Mouse (Mus musculus): Measurements from ENCODE around the gene Pmfbp1. TPM values are rescaled to one million over a fixed set of nuclear protein-coding genes. Genes with fewer than 3 reads are reported as not detected.

Pmfbp1 gene
- polyA plus RNA-seq, 1 experiment from 2014 or later = 0.32 TPM

- WGBS = under 1% methylated on average over 52 of the region's 52 CpGs
- Histone ChIP-seq H3K36me3 (ENCODE audit: poor library complexity, severe bottlenecking) (peaks cover 32% of the 10 kb centered on the region), H3K27me3 (no peaks in the 10 kb centered on the region), H3K9me3 (replicated peaks) (no peaks in the 10 kb centered on the region), H3K27ac (peak within 1 kb of the TSS; percentile 93), H3K4me1 (peaks cover 19% of the 10 kb centered on the region), H3K9ac (peak within 1 kb of the TSS; percentile 92), H3K4me2 (peak within 1 kb of the TSS; percentile 88), H3K4me3 (peak within 1 kb of the TSS; percentile 92)
- ATAC-seq = peak; percentile 100
Observed at GRCm38 (mm10) chr8:109565498-109566333, 71.9 kb downstream of the Pmfbp1 start, which contains the start of the genes Dhx38 and Txnl4b. Gene Dhx38 (minus strand): TSS chr8:109565861. Gene Txnl4b (plus strand): TSS chr8:109565892.

GRCm38 (mm10) chr8:109571139-109571538, 77.3 kb downstream of the Pmfbp1 start:
- H3K36me3 ChIP-seq (ENCODE audit: poor library complexity, severe bottlenecking) = peaks cover 35% of the 10 kb centered on the region
- WGBS = 92% methylated on average over 12 of the region's 12 CpGs
- no peak overlapping the region for H3K4me3 ChIP-seq
- no peaks in the 10 kb centered on the region for H3K9me3 ChIP-seq (replicated peaks)
- H3K27me3 ChIP-seq = no peaks in the 10 kb centered on the region
- H3K4me1 ChIP-seq = peaks cover 8% of the 10 kb centered on the region
- no peak for ATAC-seq
- H3K27ac ChIP-seq = no peak overlapping the region
- no peak overlapping the region for H3K9ac ChIP-seq
- H3K4me2 ChIP-seq = no peak overlapping the region

- peaks cover 18% of the 10 kb centered on the region; the same call in 1 of the 2 replicates for H3K36me3 ChIP-seq (ENCODE audit: poor library complexity, severe bottlenecking)
- no peak overlapping the region for H3K4me2 ChIP-seq
- no peaks in the 10 kb centered on the region for H3K9me3 ChIP-seq (replicated peaks)
- H3K4me3 ChIP-seq = no peak overlapping the region
- WGBS = 76% methylated on average over 4 of the region's 4 CpGs
- no peak for ATAC-seq
- no peak overlapping the region for H3K9ac ChIP-seq
- H3K27ac ChIP-seq = no peak overlapping the region
- H3K4me1 ChIP-seq = no peaks in the 10 kb centered on the region
- no peaks in the 10 kb centered on the region for H3K27me3 ChIP-seq
Observed at GRCm38 (mm10) chr8:109576311-109576710, 82.5 kb downstream of the Pmfbp1 start.

DNA sequence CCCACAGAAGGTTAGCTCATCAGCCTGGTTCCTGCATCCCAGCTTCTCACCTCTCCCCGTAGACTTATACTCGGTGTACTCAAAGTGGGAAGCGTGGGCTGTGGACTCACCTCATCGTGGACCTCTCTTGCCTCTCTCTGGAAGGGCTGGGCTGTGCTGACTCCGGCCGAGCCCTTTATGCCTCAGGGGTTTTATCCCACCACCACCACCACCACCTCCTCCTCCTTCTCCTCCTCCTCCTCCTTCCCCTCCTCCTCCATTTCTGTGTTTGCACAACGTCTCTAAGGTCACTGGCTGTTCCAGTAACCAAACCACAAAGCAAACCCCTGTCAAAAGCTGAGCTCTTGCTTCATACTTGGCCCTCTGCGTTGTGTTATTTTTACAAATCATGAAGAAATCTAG, 85.1 kb downstream of the Pmfbp1 start, which contains the start of gene Hp:
TSS of gene Hp (minus strand) at position 273 of the 402 bp plus-strand sequence.
- H3K4me2 ChIP-seq = no peak within 1 kb of the TSS
- no peak within 1 kb of the TSS for H3K4me3 ChIP-seq
- no peak for ATAC-seq
- no peaks in the 10 kb centered on the region for H3K4me1 ChIP-seq
- no peaks in the 10 kb centered on the region for H3K9me3 ChIP-seq (replicated peaks)
- no peak within 1 kb of the TSS for H3K27ac ChIP-seq
- 82% methylated on average over 8 of the region's 8 CpGs for WGBS
- no peak within 1 kb of the TSS for H3K9ac ChIP-seq
- H3K27me3 ChIP-seq = no peaks in the 10 kb centered on the region
- no peaks in the 10 kb centered on the region for H3K36me3 ChIP-seq (ENCODE audit: poor library complexity, severe bottlenecking)

- 86% methylated on average over 4 of the region's 4 CpGs for WGBS
- no peaks in the 10 kb centered on the region for H3K36me3 ChIP-seq (ENCODE audit: poor library complexity, severe bottlenecking)
- no peaks in the 10 kb centered on the region for H3K27me3 ChIP-seq
- H3K27ac ChIP-seq = no peak overlapping the region
- no peak for ATAC-seq
- no peak overlapping the region for H3K4me3 ChIP-seq
- H3K9me3 ChIP-seq (replicated peaks) = peaks cover 3% of the 10 kb centered on the region; the same call in 1 of the 2 replicates
- no peaks in the 10 kb centered on the region for H3K4me1 ChIP-seq
- H3K4me2 ChIP-seq = no peak overlapping the region
- no peak overlapping the region for H3K9ac ChIP-seq
Observed at GRCm38 (mm10) chr8:109584293-109584692, 90.5 kb downstream of the Pmfbp1 start.

- Histone ChIP-seq H3K9ac (no peak overlapping the region), H3K27me3 (no peaks in the 10 kb centered on the region), H3K4me3 (no peak overlapping the region), H3K27ac (no peak overlapping the region), H3K9me3 (replicated peaks) (peaks cover 3% of the 10 kb centered on the region; the same call in 1 of the 2 replicates), H3K4me2 (no peak overlapping the region), H3K4me1 (no peaks in the 10 kb centered on the region), H3K36me3 (ENCODE audit: poor library complexity, severe bottlenecking) (no peaks in the 10 kb centered on the region)
- WGBS = 92% methylated on average over 3 of the region's 3 CpGs
- ATAC-seq = no peak
Observed at GRCm38 (mm10) chr8:109584830-109585229, 91.0 kb downstream of the Pmfbp1 start.

- no peak overlapping the region for H3K4me2 ChIP-seq
- H3K4me3 ChIP-seq = no peak overlapping the region
- H3K27me3 ChIP-seq = no peaks in the 10 kb centered on the region
- H3K27ac ChIP-seq = no peak overlapping the region
- no peak overlapping the region for H3K9ac ChIP-seq
- H3K9me3 ChIP-seq (replicated peaks) = peaks cover 3% of the 10 kb centered on the region; the same call in 1 of the 2 replicates
- H3K36me3 ChIP-seq (ENCODE audit: poor library complexity, severe bottlenecking) = no peaks in the 10 kb centered on the region
- ATAC-seq = no peak
- no peaks in the 10 kb centered on the region for H3K4me1 ChIP-seq
Observed at GRCm38 (mm10) chr8:109585652-109586051, 91.8 kb downstream of the Pmfbp1 start.

- Histone ChIP-seq H3K27ac (no peak overlapping the region), H3K36me3 (ENCODE audit: poor library complexity, severe bottlenecking) (peaks cover 5% of the 10 kb centered on the region), H3K9me3 (replicated peaks) (peaks cover 3% of the 10 kb centered on the region; the same call in 1 of the 2 replicates), H3K4me3 (no peak overlapping the region), H3K9ac (no peak overlapping the region), H3K27me3 (no peaks in the 10 kb centered on the region), H3K4me1 (no peaks in the 10 kb centered on the region), H3K4me2 (no peak overlapping the region)
- ATAC-seq = no peak
- 66% methylated on average over 7 of the region's 7 CpGs for WGBS
Observed at GRCm38 (mm10) chr8:109586972-109587504, 93.2 kb downstream of the Pmfbp1 start.

DNA sequence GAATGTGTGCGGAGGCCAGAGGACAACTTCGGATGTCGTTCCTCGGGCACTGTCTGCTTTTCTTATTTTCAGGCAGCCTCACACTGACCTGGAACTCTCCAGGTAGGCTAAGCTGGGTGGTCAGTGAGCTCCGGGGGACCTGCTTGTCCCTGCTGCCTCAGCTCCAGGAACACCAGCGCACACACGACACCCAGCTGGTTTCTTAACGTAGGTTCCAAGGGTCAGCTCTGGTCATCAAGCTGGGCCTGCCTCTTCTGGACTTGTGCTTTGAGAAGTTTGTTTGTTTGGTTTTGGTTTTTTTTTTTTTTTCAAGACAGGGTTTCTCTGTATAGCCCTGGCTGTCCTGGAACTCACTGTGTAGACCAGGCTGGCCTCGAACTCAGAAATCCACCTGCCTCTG, 97.1 kb downstream of the Pmfbp1 start:
- no peaks in the 10 kb centered on the region for H3K4me1 ChIP-seq
- H3K36me3 ChIP-seq (ENCODE audit: poor library complexity, severe bottlenecking) = peaks cover 33% of the 10 kb centered on the region
- no peak overlapping the region for H3K27ac ChIP-seq
- 89% methylated on average over 9 of the region's 9 CpGs for WGBS
- H3K27me3 ChIP-seq = no peaks in the 10 kb centered on the region
- no peak for ATAC-seq
- H3K9ac ChIP-seq = no peak overlapping the region
- H3K9me3 ChIP-seq (replicated peaks) = no peaks in the 10 kb centered on the region
- no peak overlapping the region for H3K4me2 ChIP-seq
- no peak overlapping the region for H3K4me3 ChIP-seq

- Histone ChIP-seq H3K36me3 (ENCODE audit: poor library complexity, severe bottlenecking) (peaks cover 33% of the 10 kb centered on the region), H3K9ac (no peak overlapping the region), H3K27ac (no peak overlapping the region), H3K4me1 (no peaks in the 10 kb centered on the region), H3K4me2 (no peak overlapping the region), H3K27me3 (no peaks in the 10 kb centered on the region), H3K4me3 (no peak overlapping the region), H3K9me3 (replicated peaks) (no peaks in the 10 kb centered on the region)
- 89% methylated on average over 3 of the region's 3 CpGs for whole genome bisulfite sequencing
- no peak for ATAC-seq
Observed at GRCm38 (mm10) chr8:109591367-109591766, 97.5 kb downstream of the Pmfbp1 start.

DNA sequence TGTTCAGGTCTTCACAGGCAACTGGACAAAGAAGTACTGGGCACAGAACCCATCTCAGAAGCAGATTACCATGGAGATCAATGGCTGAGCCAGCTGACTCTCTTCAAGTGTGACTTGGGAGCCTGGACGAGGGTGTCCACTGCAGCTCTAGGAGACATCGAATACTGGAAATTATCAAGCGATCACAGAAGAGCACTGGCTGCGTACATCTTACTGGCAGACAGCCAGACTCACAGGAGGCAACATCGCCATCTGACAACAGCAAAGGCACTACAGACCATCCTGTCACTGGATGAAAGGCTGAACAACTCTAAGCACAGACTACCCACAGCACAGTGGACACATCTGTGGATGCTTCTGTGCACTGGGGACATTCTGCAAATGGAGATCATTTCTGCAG, 98.3 kb downstream of the Pmfbp1 start:
- H3K9ac ChIP-seq = no peak overlapping the region
- H3K4me2 ChIP-seq = no peak overlapping the region
- H3K4me3 ChIP-seq = no peak overlapping the region
- WGBS = 91% methylated on average over 5 of the region's 5 CpGs
- ATAC-seq = no peak
- no peaks in the 10 kb centered on the region for H3K9me3 ChIP-seq (replicated peaks)
- H3K27ac ChIP-seq = no peak overlapping the region
- no peaks in the 10 kb centered on the region for H3K27me3 ChIP-seq
- peaks cover 38% of the 10 kb centered on the region for H3K36me3 ChIP-seq (ENCODE audit: poor library complexity, severe bottlenecking)
- H3K4me1 ChIP-seq = no peaks in the 10 kb centered on the region
